Mouse (Mus musculus) liver, embryonic 13.5 days (tissue): ENCODE data around the gene Itih1. TPM values are rescaled to one million over a fixed set of nuclear protein-coding genes. Genes with fewer than 3 reads are reported as not detected.

Experiments used
- ATAC-seq: fragments of 200-750 bp; cut with Nextera tagmentation; 2 replicates; pipeline ENCODE4 v1.8.0; 2017; ENCODE audit warnings: low read depth, mild to moderate bottlenecking, moderate number of reproducible peaks, moderate library complexity
- DNase-seq: peaks from one replicate; pipeline ENCODE4 v3.0.0; 2022
- H3K27ac ChIP-seq: fragments of 300-500 bp; sonication (generic); 2 replicates; pipeline ENCODE4 v1.5.1; 2015; ENCODE audit warnings: moderate library complexity, mild to moderate bottlenecking, inconsistent platforms
- H3K27me3 ChIP-seq: fragments of 300-500 bp; sonication (generic); 2 replicates; pipeline ENCODE4 v1.6.1; 2015; ENCODE audit warnings: mild to moderate bottlenecking, inconsistent platforms
- H3K36me3 ChIP-seq: fragments of 300-500 bp; sonication (generic); 2 replicates; pipeline ENCODE4 v1.6.1; 2015; ENCODE audit warnings: mild to moderate bottlenecking, inconsistent platforms
- H3K4me1 ChIP-seq: fragments of 300-500 bp; sonication (generic); replicated peaks from 2 replicates; pipeline ENCODE4 v1.6.1; 2015; ENCODE audit warnings: inconsistent platforms
- H3K4me2 ChIP-seq: fragments of 300-500 bp; sonication (generic); 2 replicates; pipeline ENCODE4 v1.6.1; 2015; ENCODE audit warnings: inconsistent platforms, mild to moderate bottlenecking, moderate library complexity
- H3K4me3 ChIP-seq: fragments of 300-500 bp; sonication (generic); replicated peaks from 2 replicates; pipeline ENCODE4 v1.5.1; 2015; ENCODE audit warnings: mild to moderate bottlenecking, inconsistent platforms
- H3K9ac ChIP-seq: fragments of 300-500 bp; sonication (generic); 2 replicates; pipeline ENCODE4 v1.6.1; 2015; ENCODE audit warnings: mild to moderate bottlenecking, inconsistent platforms
- H3K9me3 ChIP-seq: fragments of 300-500 bp; sonication (generic); replicated peaks from 2 replicates; pipeline ENCODE4 v1.6.1; 2016; ENCODE audit warnings: inconsistent platforms
- WGBS: fragments of 180-500 bp; shearing (Covaris S2); methylation state at CpG from one replicate; pipeline ENCODE4 v1.1.7; 2015; ENCODE audit not compliant: insufficient replicate concordance; 5-methylcytosine and 5-hydroxymethylcytosine counted together
- polyA plus RNA-seq: library from polyadenylated mRNA; unstranded; fragments of >200 nt; fragmentation: Nextera tagmentation; extraction: Ambion mirVana; gene quantifications from 2 replicates; pipeline ENCODE4 v1.2.1, GENCODE M21; 2015

Itih1 gene
- polyA plus RNA-seq, 1 experiment from 2014 or later, result 22.4 TPM

DNA sequence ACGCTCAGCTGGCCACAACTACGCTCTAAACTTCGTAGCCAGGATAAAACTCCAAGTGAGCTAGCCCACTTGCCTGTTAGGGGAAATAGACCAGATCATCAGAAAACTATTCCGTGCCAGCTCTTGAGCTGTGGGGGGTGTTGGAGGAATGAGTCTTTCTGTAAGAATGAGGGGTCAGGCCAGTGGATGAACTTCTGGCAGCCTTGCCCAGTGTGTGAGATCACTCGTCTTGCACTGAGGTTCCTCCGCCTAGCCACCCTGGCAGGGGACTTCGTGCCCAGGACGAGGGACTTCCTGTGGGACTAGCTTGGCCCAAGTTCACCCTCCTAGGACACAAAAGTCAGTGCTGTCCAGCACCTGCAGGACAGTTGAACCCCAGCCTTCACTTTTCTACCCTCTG, 38.8 kb downstream of the Itih1 start:
- no peak overlapping the region for H3K27ac ChIP-seq
- DNase-seq (no peak), ATAC-seq (no peak)
- no peaks in the 10 kb centered on the region for H3K36me3 ChIP-seq
- no peak overlapping the region for H3K4me3 ChIP-seq
- no peak overlapping the region for H3K4me2 ChIP-seq
- WGBS, result 63% methylated on average over 8 of the region's 8 CpGs
- no peak overlapping the region for H3K9ac ChIP-seq
- H3K9me3 ChIP-seq, result no peaks in the 10 kb centered on the region
- peaks cover 13% of the 10 kb centered on the region for H3K4me1 ChIP-seq
- H3K27me3 ChIP-seq, result no peaks in the 10 kb centered on the region

GRCm38 (mm10) chr14:30903036-30903435, 40.1 kb downstream of the Itih1 start:
- H3K4me2 ChIP-seq, result no peak overlapping the region
- peaks cover 7% of the 10 kb centered on the region; the same call in 1 of the 2 replicates for H3K4me1 ChIP-seq
- no peak overlapping the region for H3K9ac ChIP-seq
- no peaks in the 10 kb centered on the region for H3K36me3 ChIP-seq
- no peaks in the 10 kb centered on the region for H3K27me3 ChIP-seq
- no peak for ATAC-seq
- no peak overlapping the region for H3K4me3 ChIP-seq
- no peak overlapping the region for H3K27ac ChIP-seq
- DNase-seq, result no peak
- no peaks in the 10 kb centered on the region for H3K9me3 ChIP-seq
- 45% methylated on average over 3 of the region's 3 CpGs for WGBS

DNA sequence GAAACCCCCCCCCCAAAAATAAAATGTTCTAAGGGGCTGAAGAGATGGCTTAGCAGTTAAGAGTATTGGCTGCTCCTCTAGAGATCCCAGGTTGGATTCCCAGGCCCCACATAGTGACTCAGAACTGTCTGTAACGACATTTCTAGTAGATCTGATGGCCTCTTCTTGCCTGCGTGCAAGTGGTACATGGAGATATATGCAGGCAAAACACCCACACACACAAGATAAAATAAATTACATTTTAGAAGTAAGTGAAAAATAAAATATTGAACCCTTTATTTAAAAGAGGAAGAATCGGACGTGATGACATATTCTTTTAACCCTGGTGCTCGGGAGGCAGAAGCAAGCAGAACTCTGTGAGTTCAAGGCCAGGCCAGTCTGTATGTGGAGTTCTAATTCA, 40.5 kb downstream of the Itih1 start:
- 69% methylated on average over 5 of the region's 5 CpGs for WGBS
- Histone ChIP-seq H3K9me3 (no peaks in the 10 kb centered on the region), H3K27ac (no peak overlapping the region), H3K27me3 (no peaks in the 10 kb centered on the region), H3K4me1 (peaks cover 3% of the 10 kb centered on the region; the same call in 1 of the 2 replicates), H3K36me3 (no peaks in the 10 kb centered on the region), H3K4me3 (no peak overlapping the region), H3K4me2 (no peak overlapping the region), H3K9ac (no peak overlapping the region)
- DNase-seq (no peak), ATAC-seq (no peak)

GRCm38 (mm10) chr14:30899972-30900371, 43.1 kb downstream of the Itih1 start:
- Histone ChIP-seq H3K27ac (no peak overlapping the region), H3K4me1 (peaks cover 10% of the 10 kb centered on the region; the same call in 1 of the 2 replicates), H3K27me3 (no peaks in the 10 kb centered on the region), H3K4me2 (no peak overlapping the region), H3K36me3 (no peaks in the 10 kb centered on the region), H3K4me3 (no peak overlapping the region), H3K9me3 (no peaks in the 10 kb centered on the region), H3K9ac (no peak overlapping the region)
- ATAC-seq, result no peak
- no peak for DNase-seq
- 43% methylated on average over 3 of the region's 3 CpGs for WGBS

- WGBS, result 15% methylated on average over 9 of the region's 9 CpGs
- H3K27me3 ChIP-seq, result no peaks in the 10 kb centered on the region
- H3K9me3 ChIP-seq, result no peaks in the 10 kb centered on the region
- ATAC-seq (peak; percentile 60), DNase-seq (no peak)
- no peaks in the 10 kb centered on the region for H3K36me3 ChIP-seq
- peaks cover 16% of the 10 kb centered on the region for H3K4me1 ChIP-seq
- H3K4me3 ChIP-seq, result no peak overlapping the region
- H3K9ac ChIP-seq, result no peak overlapping the region
- no peak overlapping the region for H3K27ac ChIP-seq
- peak overlapping the region; percentile 38 for H3K4me2 ChIP-seq
Observed at GRCm38 (mm10) chr14:30888271-30888732, 54.8 kb downstream of the Itih1 start.

DNA sequence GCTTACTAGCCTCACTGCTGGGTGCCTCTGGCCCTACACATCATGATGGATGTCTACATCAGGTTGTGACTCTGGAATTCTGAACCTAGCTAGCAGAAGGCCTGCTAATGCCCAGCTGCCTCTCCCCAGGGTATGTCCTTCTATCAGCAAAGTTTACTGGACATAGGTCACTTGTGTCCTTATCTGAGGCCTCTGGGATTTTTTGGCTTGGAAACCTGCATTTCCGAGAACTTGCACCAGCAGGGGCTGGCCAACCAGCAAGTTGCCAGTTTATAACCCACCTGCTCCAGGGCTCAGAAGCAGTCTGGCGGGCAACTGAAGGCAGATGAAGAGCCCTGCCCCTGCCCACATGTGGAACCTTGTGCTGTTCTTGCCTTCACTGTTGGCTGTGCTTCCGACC, 56.9 kb downstream of the Itih1 start, which contains the start of gene Itih4:
Itih4 (plus strand) TSS at position 273 of the 400 bp plus-strand sequence.
- ATAC-seq, result no peak
- Histone ChIP-seq H3K36me3 (no peaks in the 10 kb centered on the region), H3K4me1 (peaks cover 19% of the 10 kb centered on the region), H3K4me2 (peak within 1 kb of the TSS; percentile 25), H3K4me3 (no peak within 1 kb of the TSS), H3K9me3 (no peaks in the 10 kb centered on the region), H3K9ac (no peak within 1 kb of the TSS), H3K27ac (peak within 1 kb of the TSS; percentile 47), H3K27me3 (no peaks in the 10 kb centered on the region)
- 61% methylated on average over 3 of the region's 3 CpGs for WGBS
- no peak for DNase-seq

GRCm38 (mm10) chr14:30885298-30885697, 57.8 kb downstream of the Itih1 start:
- Histone ChIP-seq H3K27me3 (no peaks in the 10 kb centered on the region), H3K9me3 (no peaks in the 10 kb centered on the region), H3K27ac (no peak overlapping the region), H3K4me3 (no peak overlapping the region), H3K36me3 (no peaks in the 10 kb centered on the region), H3K9ac (no peak overlapping the region), H3K4me2 (no peak overlapping the region), H3K4me1 (peaks cover 21% of the 10 kb centered on the region)
- WGBS, result 11% methylated on average over 3 of the region's 3 CpGs
- no peak for ATAC-seq
- DNase-seq, result no peak

GRCm38 (mm10) chr14:30881718-30882108, 61.4 kb downstream of the Itih1 start:
- H3K27ac ChIP-seq, result no peak overlapping the region
- H3K27me3 ChIP-seq, result no peaks in the 10 kb centered on the region
- DNase-seq, result no peak
- no peaks in the 10 kb centered on the region for H3K36me3 ChIP-seq
- ATAC-seq, result no peak; the same call in 1 of the 2 replicates
- WGBS, result 76% methylated on average over 3 of the region's 3 CpGs
- peaks cover 26% of the 10 kb centered on the region for H3K4me1 ChIP-seq
- H3K4me3 ChIP-seq, result no peak overlapping the region
- no peaks in the 10 kb centered on the region for H3K9me3 ChIP-seq
- H3K4me2 ChIP-seq, result no peak overlapping the region
- H3K9ac ChIP-seq, result no peak overlapping the region

DNA sequence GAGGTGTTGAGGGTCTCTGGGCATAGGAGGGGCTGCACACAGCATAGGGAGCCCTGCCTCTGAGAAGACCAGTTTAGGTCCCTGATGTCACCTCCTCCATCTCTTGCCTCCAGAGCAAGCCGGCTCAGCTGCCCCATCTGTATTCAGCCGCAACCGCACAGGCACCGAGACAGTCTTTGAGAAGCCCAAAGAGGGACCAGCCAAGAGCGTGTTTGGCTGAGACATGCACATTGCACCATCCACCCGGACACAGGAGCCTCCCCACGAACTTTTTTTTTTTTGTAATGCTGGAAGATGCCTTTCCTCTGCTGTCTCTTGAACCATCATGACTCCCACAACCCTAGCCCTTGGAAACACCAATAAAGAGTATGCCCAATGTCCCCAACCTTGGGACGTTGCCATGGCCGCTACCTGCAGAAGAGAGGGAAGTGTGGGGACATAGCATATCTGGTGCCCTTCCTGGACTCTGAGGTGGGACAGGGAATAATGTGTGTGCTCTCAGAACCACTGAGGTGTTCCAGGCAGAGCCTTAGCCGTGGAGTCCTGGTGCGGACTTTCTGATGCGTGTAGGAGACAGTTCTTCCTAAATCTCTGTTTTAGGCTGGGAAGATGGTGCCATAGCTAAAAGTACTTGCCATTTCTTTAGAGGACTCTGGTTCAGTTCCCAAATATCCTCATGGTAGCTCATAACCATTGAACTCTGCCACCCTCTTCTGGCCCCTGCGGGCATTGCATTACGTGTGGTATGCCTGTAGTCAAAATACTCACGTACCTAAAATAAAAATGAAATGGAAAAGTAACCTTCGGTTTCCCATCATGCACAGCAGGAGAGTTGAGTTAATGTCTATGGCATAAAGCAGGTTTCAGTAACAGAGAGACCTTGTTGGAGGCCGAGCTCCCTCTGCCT, 62.0 kb downstream of the Itih1 start:
- H3K27ac ChIP-seq, result no peak overlapping the region
- ATAC-seq (no peak), DNase-seq (peak; percentile 17)
- no peak overlapping the region for H3K9ac ChIP-seq
- 68% methylated on average over 17 of the region's 17 CpGs for WGBS
- no peaks in the 10 kb centered on the region for H3K9me3 ChIP-seq
- H3K4me3 ChIP-seq, result no peak overlapping the region
- no peaks in the 10 kb centered on the region for H3K27me3 ChIP-seq
- 0 out of 2 replicates have a peak, but pooled peaks cover 1% of the 10 kb centered on the region for H3K36me3 ChIP-seq
- H3K4me2 ChIP-seq, result no peak overlapping the region
- peaks cover 31% of the 10 kb centered on the region for H3K4me1 ChIP-seq

DNA sequence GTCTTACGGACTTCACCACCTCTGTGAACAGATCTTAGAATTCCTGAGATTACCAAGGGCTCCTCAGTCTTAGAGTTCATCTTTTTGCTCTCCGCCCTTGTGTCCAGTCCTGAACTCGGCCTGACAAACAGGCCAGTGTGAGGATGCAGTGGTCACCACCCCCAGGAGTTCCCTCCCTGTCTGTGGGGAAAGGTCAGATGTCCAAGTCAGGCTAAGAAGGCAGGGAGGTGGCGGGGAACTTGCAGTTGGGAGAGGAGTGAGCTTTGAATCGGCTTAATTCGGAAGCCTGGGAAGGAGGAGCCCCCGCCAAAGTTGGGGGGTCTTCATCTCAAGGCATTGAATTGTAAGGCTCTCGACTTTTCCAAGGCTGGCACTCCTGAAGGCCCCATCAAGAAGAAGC, 62.8 kb downstream of the Itih1 start:
- Histone ChIP-seq H3K27ac (no peak overlapping the region), H3K9me3 (no peaks in the 10 kb centered on the region), H3K4me2 (no peak overlapping the region), H3K36me3 (0 out of 2 replicates have a peak, but pooled peaks cover 5% of the 10 kb centered on the region), H3K4me1 (peaks cover 33% of the 10 kb centered on the region), H3K4me3 (no peak overlapping the region), H3K27me3 (no peaks in the 10 kb centered on the region), H3K9ac (no peak overlapping the region)
- 73% methylated on average over 8 of the region's 8 CpGs for WGBS
- ATAC-seq, result no peak
- DNase-seq, result no peak

GRCm38 (mm10) chr14:30879794-30880193, 63.3 kb downstream of the Itih1 start:
- H3K36me3 ChIP-seq, result 0 out of 2 replicates have a peak, but pooled peaks cover 5% of the 10 kb centered on the region
- 71% methylated on average over 9 of the region's 9 CpGs for WGBS
- no peak overlapping the region for H3K4me3 ChIP-seq
- H3K9me3 ChIP-seq, result no peaks in the 10 kb centered on the region
- H3K4me1 ChIP-seq, result peaks cover 37% of the 10 kb centered on the region
- no peak overlapping the region for H3K4me2 ChIP-seq
- DNase-seq, result no peak
- no peak overlapping the region for H3K27ac ChIP-seq
- no peaks in the 10 kb centered on the region for H3K27me3 ChIP-seq
- ATAC-seq, result no peak
- no peak overlapping the region for H3K9ac ChIP-seq
